Mouse (Mus musculus): ENCODE measurements around the gene Stx5a. TPM values are rescaled to one million over a fixed set of nuclear protein-coding genes. Genes with fewer than 3 reads are reported as not detected.

Stx5a gene
- polyA plus RNA-seq, 1 experiment from 2014 or later: 136 TPM

GRCm38 (mm10) chr19:8802130-8802821, 61.1 kb downstream of the Stx5a start, which contains the start of gene Zbtb3:
TSS of gene Zbtb3 (plus strand) at chr19:8802555.
- peak; percentile 98 for ATAC-seq
- under 1% methylated on average over 30 of the region's 30 CpGs for WGBS

GRCm38 (mm10) chr19:8803204-8803780, 62.1 kb downstream of the Stx5a start:
- H3K9ac ChIP-seq (replicated peaks; ENCODE audit: low read depth, low read length): no peak overlapping the region

More at GRCm38 (mm10) chr19:8802130-8802821, 61.1 kb downstream of the Stx5a start, which contains the start of gene Zbtb3:
- Histone ChIP-seq H3K9ac (replicated peaks; ENCODE audit: low read depth, low read length) (peak within 1 kb of the TSS; percentile 68), H3K4me3 (replicated peaks; ENCODE audit: low read length) (peak within 1 kb of the TSS; percentile 71), H3K4me2 (ENCODE audit: low read length) (peak within 1 kb of the TSS; percentile 82), H3K27me3 (replicated peaks; ENCODE audit: control insufficient read depth, insufficient read depth, low read length) (no peaks in the 10 kb centered on the region), H3K36me3 (ENCODE audit: control insufficient read depth, insufficient read depth) (peaks cover 3% of the 10 kb centered on the region; the same call in 1 of the 2 replicates), H3K9me3 (ENCODE audit: control insufficient read depth, low read length) (no peaks in the 10 kb centered on the region), H3K27ac (ENCODE audit: low read length) (peak within 1 kb of the TSS; percentile 96), H3K4me1 (replicated peaks; ENCODE audit: control insufficient read depth, insufficient read depth, low read length) (peaks cover 18% of the 10 kb centered on the region)

GRCm38 (mm10) chr19:8803879-8804660, 62.9 kb downstream of the Stx5a start:
- Histone ChIP-seq H3K4me3 (replicated peaks; ENCODE audit: low read length) (no peak overlapping the region), H3K36me3 (ENCODE audit: control insufficient read depth, insufficient read depth) (peaks cover 5% of the 10 kb centered on the region; the same call in 1 of the 2 replicates), H3K9ac (replicated peaks; ENCODE audit: low read depth, low read length) (no peak overlapping the region), H3K27me3 (replicated peaks; ENCODE audit: control insufficient read depth, insufficient read depth, low read length) (no peaks in the 10 kb centered on the region), H3K4me2 (ENCODE audit: low read length) (no peak overlapping the region), H3K27ac (ENCODE audit: low read length) (no peak overlapping the region), H3K9me3 (ENCODE audit: control insufficient read depth, low read length) (no peaks in the 10 kb centered on the region), H3K4me1 (replicated peaks; ENCODE audit: control insufficient read depth, insufficient read depth, low read length) (peaks cover 11% of the 10 kb centered on the region)
- ATAC-seq: no peak
- WGBS: 94% methylated on average over 11 of the region's 11 CpGs

More at GRCm38 (mm10) chr19:8803204-8803780, 62.1 kb downstream of the Stx5a start:
- Histone ChIP-seq H3K9me3 (ENCODE audit: control insufficient read depth, low read length) (no peaks in the 10 kb centered on the region), H3K4me3 (replicated peaks; ENCODE audit: low read length) (no peak overlapping the region), H3K27ac (ENCODE audit: low read length) (no peak overlapping the region), H3K4me1 (replicated peaks; ENCODE audit: control insufficient read depth, insufficient read depth, low read length) (peaks cover 11% of the 10 kb centered on the region), H3K36me3 (ENCODE audit: control insufficient read depth, insufficient read depth) (peaks cover 3% of the 10 kb centered on the region; the same call in 1 of the 2 replicates), H3K4me2 (ENCODE audit: low read length) (peak overlapping the region; percentile 82), H3K27me3 (replicated peaks; ENCODE audit: control insufficient read depth, insufficient read depth, low read length) (no peaks in the 10 kb centered on the region)
- ATAC-seq: no peak
- WGBS: 87% methylated on average over 9 of the region's 9 CpGs

Small RNAs within 50 kb of the gene (microRNA-seq; reads per million reads assigned to microRNA genes)
- gene Mir6992: not detected

Other genes with a start within 250 kb of the Stx5a start
- 9.2 and 11.2 TPM in 2 replicates for gene Slc22a8, start 150.2 kb upstream of the Stx5a start, polyA plus RNA-seq (2015; fragmentation: Nextera tagmentation; extraction: Ambion mirVana)
- 9.4 and 14.0 TPM in 2 replicates for gene Slc22a6, start 123.4 kb upstream of the Stx5a start, polyA plus RNA-seq (2015; fragmentation: Nextera tagmentation; extraction: Ambion mirVana)
- gene Chrm1, start 77.6 kb upstream of the Stx5a start, polyA plus RNA-seq (2015; fragmentation: Nextera tagmentation; extraction: Ambion mirVana): 6.9 and 8.2 TPM in 2 replicates
- 186 TPM in 2 replicates for gene Slc3a2, start 18.0 kb upstream of the Stx5a start, polyA plus RNA-seq (2015; fragmentation: Nextera tagmentation; extraction: Ambion mirVana)
- 90.6 and 109 TPM in 2 replicates for gene Wdr74, start 5.6 kb upstream of the Stx5a start, polyA plus RNA-seq (2015; fragmentation: Nextera tagmentation; extraction: Ambion mirVana)
- 2.5 and 2.8 TPM in 2 replicates for gene 1700092M07Rik, start 695 bp upstream of the Stx5a start, polyA plus RNA-seq (2015; fragmentation: Nextera tagmentation; extraction: Ambion mirVana)
- 200 and 218 TPM in 2 replicates for gene Nxf1, start 15.7 kb downstream of the Stx5a start, polyA plus RNA-seq (2015; fragmentation: Nextera tagmentation; extraction: Ambion mirVana)
- 230 and 247 TPM in 2 replicates for gene Tmem223, start 29.6 kb downstream of the Stx5a start, polyA plus RNA-seq (2015; fragmentation: Nextera tagmentation; extraction: Ambion mirVana)
- gene Tmem179b, start 33.1 kb downstream of the Stx5a start, polyA plus RNA-seq (2015; fragmentation: Nextera tagmentation; extraction: Ambion mirVana): 27.0 and 29.1 TPM in 2 replicates
- gene Taf6l, start 45.0 kb downstream of the Stx5a start, polyA plus RNA-seq (2015; fragmentation: Nextera tagmentation; extraction: Ambion mirVana): 30.8 and 32.2 TPM in 2 replicates
- gene Polr2g, start 57.2 kb downstream of the Stx5a start, polyA plus RNA-seq (2015; fragmentation: Nextera tagmentation; extraction: Ambion mirVana): 160 and 164 TPM in 2 replicates
- 8.9 and 9.6 TPM in 2 replicates for gene Zbtb3, start 61.1 kb downstream of the Stx5a start, polyA plus RNA-seq (2015; fragmentation: Nextera tagmentation; extraction: Ambion mirVana)
- 71.1 and 72.1 TPM in 2 replicates for gene Ttc9c, start 77.9 kb downstream of the Stx5a start, polyA plus RNA-seq (2015; fragmentation: Nextera tagmentation; extraction: Ambion mirVana)
- 5.1 and 5.5 TPM in 2 replicates for gene Hnrnpul2, start 78.6 kb downstream of the Stx5a start, polyA plus RNA-seq (2015; fragmentation: Nextera tagmentation; extraction: Ambion mirVana)
- gene AC129217.1, start 88.4 kb downstream of the Stx5a start, polyA plus RNA-seq (2015; fragmentation: Nextera tagmentation; extraction: Ambion mirVana): not detected in 2 replicates
- 88.3 and 98.7 TPM in 2 replicates for gene Bscl2, start 96.1 kb downstream of the Stx5a start, polyA plus RNA-seq (2015; fragmentation: Nextera tagmentation; extraction: Ambion mirVana)
- 258 and 306 TPM in 2 replicates for gene Gng3, start 97.8 kb downstream of the Stx5a start, polyA plus RNA-seq (2015; fragmentation: Nextera tagmentation; extraction: Ambion mirVana)
- 0.45 and 0.57 TPM in 2 replicates for gene Lrrn4cl, start 109.4 kb downstream of the Stx5a start, polyA plus RNA-seq (2015; fragmentation: Nextera tagmentation; extraction: Ambion mirVana)
- 172 and 173 TPM in 2 replicates for gene Ubxn1, start 130.1 kb downstream of the Stx5a start, polyA plus RNA-seq (2015; fragmentation: Nextera tagmentation; extraction: Ambion mirVana)
- gene Uqcc3, start 139.5 kb downstream of the Stx5a start, polyA plus RNA-seq (2015; fragmentation: Nextera tagmentation; extraction: Ambion mirVana): 49.7 and 53.5 TPM in 2 replicates
- gene Lbhd1, start 142.3 kb downstream of the Stx5a start, polyA plus RNA-seq (2015; fragmentation: Nextera tagmentation; extraction: Ambion mirVana): 50.0 and 51.9 TPM in 2 replicates
- not detected in 2 replicates for gene Gm49403, start 142.5 kb downstream of the Stx5a start, polyA plus RNA-seq (2015; fragmentation: Nextera tagmentation; extraction: Ambion mirVana)
- gene 1810009A15Rik, start 147.4 kb downstream of the Stx5a start, polyA plus RNA-seq (2015; fragmentation: Nextera tagmentation; extraction: Ambion mirVana): 49.9 and 50.6 TPM in 2 replicates
- gene Gm49416, start 147.5 kb downstream of the Stx5a start, polyA plus RNA-seq (2015; fragmentation: Nextera tagmentation; extraction: Ambion mirVana): 0.34 TPM in 1 of 2 replicates, not detected in the other
- gene Ints5, start 151.6 kb downstream of the Stx5a start, polyA plus RNA-seq (2015; fragmentation: Nextera tagmentation; extraction: Ambion mirVana): 41.0 and 45.9 TPM in 2 replicates
- 91.7 and 95.1 TPM in 2 replicates for gene Ganab, start 156.7 kb downstream of the Stx5a start, polyA plus RNA-seq (2015; fragmentation: Nextera tagmentation; extraction: Ambion mirVana)
- 67.3 and 75.9 TPM in 2 replicates for gene B3gat3, start 179.0 kb downstream of the Stx5a start, polyA plus RNA-seq (2015; fragmentation: Nextera tagmentation; extraction: Ambion mirVana)
- 1.7 and 1.8 TPM in 2 replicates for gene Rom1, start 187.9 kb downstream of the Stx5a start, polyA plus RNA-seq (2015; fragmentation: Nextera tagmentation; extraction: Ambion mirVana)
- gene Eml3, start 188.1 kb downstream of the Stx5a start, polyA plus RNA-seq (2015; fragmentation: Nextera tagmentation; extraction: Ambion mirVana): 9.7 and 10.5 TPM in 2 replicates
- 175 and 186 TPM in 2 replicates for gene Mta2, start 200.5 kb downstream of the Stx5a start, polyA plus RNA-seq (2015; fragmentation: Nextera tagmentation; extraction: Ambion mirVana)
- gene Tut1, start 212.4 kb downstream of the Stx5a start, polyA plus RNA-seq (2015; fragmentation: Nextera tagmentation; extraction: Ambion mirVana): 33.6 and 35.5 TPM in 2 replicates
- 346 and 348 TPM in 2 replicates for gene Eef1g, start 225.6 kb downstream of the Stx5a start, polyA plus RNA-seq (2015; fragmentation: Nextera tagmentation; extraction: Ambion mirVana)
- gene Ahnak, start 247.9 kb downstream of the Stx5a start, polyA plus RNA-seq (2015; fragmentation: Nextera tagmentation; extraction: Ambion mirVana): 2.2 and 3.4 TPM in 2 replicates